Mouse (Mus musculus): Measurements from ENCODE around the gene Gpr158. TPM values are rescaled to one million over a fixed set of nuclear protein-coding genes. Genes with fewer than 3 reads are reported as not detected.

The Gpr158 gene
- polyA plus RNA-seq, 1 experiment from 2014 or later: not detected

- Histone ChIP-seq H3K27me3 (replicated peaks; ENCODE audit: control insufficient read depth, insufficient read depth, low read length) (no peaks in the 10 kb centered on the region), H3K9ac (ENCODE audit: low read depth, low read length) (no peak overlapping the region), H3K36me3 (ENCODE audit: control insufficient read depth, insufficient read depth, low read length) (no peaks in the 10 kb centered on the region), H3K27ac (ENCODE audit: low read depth, low read length) (no peak overlapping the region), H3K4me3 (ENCODE audit: low read depth, low read length) (no peak overlapping the region), H3K4me1 (replicated peaks; ENCODE audit: control insufficient read depth, insufficient read depth, low read length) (no peaks in the 10 kb centered on the region), H3K9me3 (ENCODE audit: control insufficient read depth, low read length) (no peaks in the 10 kb centered on the region), H3K4me2 (no peak overlapping the region)
- no peak for ATAC-seq (replicated peaks; ENCODE audit: low FRiP score)
- no peak for DNase-seq (ENCODE audit: low spot score)
Observed at GRCm38 (mm10) chr2:21800045-21800444, 432.7 kb downstream of the Gpr158 start.

GRCm38 (mm10) chr2:21808510-21808909 is 441.2 kb downstream of the Gpr158 start:
- Histone ChIP-seq H3K4me1 (replicated peaks; ENCODE audit: control insufficient read depth, insufficient read depth, low read length) (no peaks in the 10 kb centered on the region), H3K9me3 (ENCODE audit: control insufficient read depth, low read length) (no peaks in the 10 kb centered on the region), H3K4me2 (no peak overlapping the region), H3K9ac (ENCODE audit: low read depth, low read length) (no peak overlapping the region), H3K27ac (ENCODE audit: low read depth, low read length) (no peak overlapping the region), H3K27me3 (replicated peaks; ENCODE audit: control insufficient read depth, insufficient read depth, low read length) (no peaks in the 10 kb centered on the region), H3K4me3 (ENCODE audit: low read depth, low read length) (no peak overlapping the region), H3K36me3 (ENCODE audit: control insufficient read depth, insufficient read depth, low read length) (no peaks in the 10 kb centered on the region)
- ATAC-seq (replicated peaks; ENCODE audit: low FRiP score): no peak
- 84% methylated on average over 2 of the region's 2 CpGs for WGBS
- no peak for DNase-seq (ENCODE audit: low spot score)

- no peak overlapping the region for H3K4me3 ChIP-seq (ENCODE audit: low read depth, low read length)
- no peak for ATAC-seq (replicated peaks; ENCODE audit: low FRiP score)
Observed at GRCm38 (mm10) chr2:21810431-21810830, 443.1 kb downstream of the Gpr158 start.

GRCm38 (mm10) chr2:21864061-21864460 is 496.7 kb downstream of the Gpr158 start:
- Histone ChIP-seq H3K4me1 (replicated peaks; ENCODE audit: control insufficient read depth, insufficient read depth, low read length) (no peaks in the 10 kb centered on the region), H3K27me3 (replicated peaks; ENCODE audit: control insufficient read depth, insufficient read depth, low read length) (no peaks in the 10 kb centered on the region), H3K9ac (ENCODE audit: low read depth, low read length) (no peak overlapping the region), H3K27ac (ENCODE audit: low read depth, low read length) (no peak overlapping the region), H3K4me2 (no peak overlapping the region), H3K4me3 (ENCODE audit: low read depth, low read length) (no peak overlapping the region), H3K9me3 (ENCODE audit: control insufficient read depth, low read length) (no peaks in the 10 kb centered on the region), H3K36me3 (ENCODE audit: control insufficient read depth, insufficient read depth, low read length) (no peaks in the 10 kb centered on the region)
- ATAC-seq (replicated peaks; ENCODE audit: low FRiP score) (no peak), DNase-seq (ENCODE audit: low spot score) (no peak)

More at GRCm38 (mm10) chr2:21810431-21810830, 443.1 kb downstream of the Gpr158 start:
- no peaks in the 10 kb centered on the region for H3K4me1 ChIP-seq (replicated peaks; ENCODE audit: control insufficient read depth, insufficient read depth, low read length)
- no peak for DNase-seq (ENCODE audit: low spot score)
- H3K4me2 ChIP-seq: no peak overlapping the region
- H3K36me3 ChIP-seq (ENCODE audit: control insufficient read depth, insufficient read depth, low read length): no peaks in the 10 kb centered on the region
- WGBS: 85% methylated on average over 4 of the region's 4 CpGs
- no peaks in the 10 kb centered on the region for H3K27me3 ChIP-seq (replicated peaks; ENCODE audit: control insufficient read depth, insufficient read depth, low read length)
- no peak overlapping the region for H3K27ac ChIP-seq (ENCODE audit: low read depth, low read length)
- H3K9ac ChIP-seq (ENCODE audit: low read depth, low read length): no peak overlapping the region
- H3K9me3 ChIP-seq (ENCODE audit: control insufficient read depth, low read length): no peaks in the 10 kb centered on the region

Other genes with a start within 250 kb of the Gpr158 start
- gene Enkur, start 162.2 kb upstream of the Gpr158 start, polyA plus RNA-seq (2014; fragmentation: Nextera tagmentation; extraction: Ambion mirVana): 0.16 and 0.27 TPM in 2 replicates
- gene Thnsl1, start 161.8 kb upstream of the Gpr158 start, polyA plus RNA-seq (2014; fragmentation: Nextera tagmentation; extraction: Ambion mirVana): 4.0 and 6.0 TPM in 2 replicates